Mouse (Mus musculus) liver, embryonic 16.5 days (tissue): ENCODE measurements at regions not wholly inside any gene's neighbourhood (a gene's known extent, or its start where the extent isn't known, plus 50 kb on each side); places are given as distances from the start of the nearest gene placed in this dataset.

Experiments
- ATAC-seq: fragments of 200-750 bp; cut with Nextera tagmentation; 2 replicates; pipeline ENCODE4 v1.8.0; 2017; ENCODE audit warnings: low read depth, mild to moderate bottlenecking, moderate number of reproducible peaks, moderate library complexity
- H3K27ac ChIP-seq: fragments of 300-500 bp; sonication (generic); 2 replicates; pipeline ENCODE4 v1.5.1; 2014; ENCODE audit warnings: mild to moderate bottlenecking, low read length
- H3K27me3 ChIP-seq: fragments of 300-500 bp; sonication (generic); 2 replicates; pipeline ENCODE4 v1.6.1; 2014; ENCODE audit warnings: low read depth, low read length, mixed read lengths; ENCODE audit not compliant: control insufficient read depth, insufficient read depth
- H3K36me3 ChIP-seq: fragments of 300-500 bp; sonication (generic); 2 replicates; pipeline ENCODE4 v1.6.1; 2014; ENCODE audit warnings: mild to moderate bottlenecking; ENCODE audit not compliant: control insufficient read depth, insufficient read depth
- H3K4me1 ChIP-seq: fragments of 300-500 bp; sonication (generic); 2 replicates; pipeline ENCODE4 v1.6.1; 2014; ENCODE audit warnings: low read depth, low read length, mixed read lengths; ENCODE audit not compliant: control insufficient read depth
- H3K4me2 ChIP-seq: fragments of 300-500 bp; sonication (generic); 2 replicates; pipeline ENCODE4 v1.6.1; 2014; ENCODE audit warnings: low read depth, low read length, mixed read lengths
- H3K4me3 ChIP-seq: fragments of 300-500 bp; sonication (generic); 2 replicates; pipeline ENCODE4 v1.5.1; 2014; ENCODE audit warnings: low read depth, mild to moderate bottlenecking, low read length
- H3K9ac ChIP-seq: fragments of 300-500 bp; sonication (generic); 2 replicates; pipeline ENCODE4 v1.6.1; 2014; ENCODE audit warnings: low read depth, low read length
- H3K9me3 ChIP-seq: fragments of 300-500 bp; sonication (generic); replicated peaks from 2 replicates; pipeline ENCODE4 v1.6.1; 2016; ENCODE audit warnings: low read length; ENCODE audit not compliant: control insufficient read depth
- WGBS: fragments of 180-500 bp; shearing (Covaris S2); extraction: QIAGEN DNeasy Blood & Tissue Kit; methylation state at CpG from one replicate; pipeline ENCODE4 v1.1.7; 2014; ENCODE audit not compliant: insufficient replicate concordance; 5-methylcytosine and 5-hydroxymethylcytosine counted together

DNA sequence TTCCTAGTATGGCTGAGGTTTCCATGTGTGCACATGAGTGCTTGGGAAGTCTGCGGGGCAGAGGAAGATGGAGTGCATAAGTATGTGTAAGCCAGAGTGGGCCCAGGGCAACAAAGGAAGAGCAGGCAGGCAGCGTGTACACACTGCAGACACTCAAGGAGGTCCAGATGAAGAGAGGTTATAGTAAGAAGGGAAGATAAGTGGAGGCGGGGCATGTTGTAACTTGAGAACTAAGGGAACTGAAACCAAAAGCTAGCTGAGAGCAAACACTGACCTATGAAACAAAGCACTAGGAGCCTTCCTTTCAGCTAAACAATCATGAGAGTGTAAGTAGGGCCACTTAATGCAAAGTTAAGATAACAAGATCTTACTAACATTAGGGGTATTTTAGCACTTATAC is 249.3 kb upstream of the Thrb start:
- H3K27ac ChIP-seq, result no peak overlapping the region
- ATAC-seq, result no peak
- 29% methylated on average over 3 of the region's 3 CpGs for WGBS
- H3K9me3 ChIP-seq, result no peaks in the 10 kb centered on the region
- H3K9ac ChIP-seq, result no peak overlapping the region
- H3K27me3 ChIP-seq, result no peaks in the 10 kb centered on the region
- H3K4me1 ChIP-seq, result no peaks in the 10 kb centered on the region
- H3K4me3 ChIP-seq, result no peak overlapping the region
- H3K36me3 ChIP-seq, result no peaks in the 10 kb centered on the region
- no peak overlapping the region for H3K4me2 ChIP-seq

- no peak overlapping the region for H3K4me2 ChIP-seq
- ATAC-seq, result no peak
- H3K9me3 ChIP-seq, result no peaks in the 10 kb centered on the region
- no peak overlapping the region for H3K4me3 ChIP-seq
- H3K4me1 ChIP-seq, result no peaks in the 10 kb centered on the region
- WGBS, result 59% methylated on average over 1 of the region's 1 CpGs
- H3K27ac ChIP-seq, result no peak overlapping the region
- H3K27me3 ChIP-seq, result no peaks in the 10 kb centered on the region
- H3K9ac ChIP-seq, result no peak overlapping the region
- no peaks in the 10 kb centered on the region for H3K36me3 ChIP-seq
Observed at GRCm38 (mm10) chr14:17411299-17411698, 248.8 kb upstream of the Thrb start.

GRCm38 (mm10) chr14:17414246-17414888 is 245.7 kb upstream of the Thrb start:
- Histone ChIP-seq H3K36me3 (no peaks in the 10 kb centered on the region), H3K27ac (no peak overlapping the region), H3K4me3 (no peak overlapping the region), H3K9me3 (no peaks in the 10 kb centered on the region), H3K4me2 (no peak overlapping the region), H3K4me1 (no peaks in the 10 kb centered on the region), H3K9ac (no peak overlapping the region), H3K27me3 (no peaks in the 10 kb centered on the region)
- ATAC-seq, result peak; percentile 45; the same call in 1 of the 2 replicates
- 42% methylated on average over 6 of the region's 6 CpGs for WGBS

DNA sequence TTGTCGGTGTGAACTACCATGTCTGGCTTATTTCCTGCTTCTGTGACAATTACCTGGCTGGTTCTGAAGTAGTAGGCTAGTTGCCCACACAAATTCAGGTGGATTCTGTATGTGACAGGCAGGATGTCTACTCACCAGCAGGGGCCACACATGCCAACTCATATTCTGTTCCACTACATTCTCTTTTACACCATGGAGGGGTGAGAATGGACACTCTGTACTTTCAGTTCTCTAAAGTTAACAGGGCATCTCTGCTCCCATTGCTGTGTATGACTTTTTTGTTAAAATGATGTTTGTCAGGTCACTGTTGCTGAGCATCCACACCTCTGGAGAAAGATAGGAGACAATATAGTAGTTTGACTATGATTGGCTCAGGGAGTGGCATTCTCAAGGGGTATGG is 232.3 kb upstream of the Thrb start:
- no peaks in the 10 kb centered on the region for H3K27me3 ChIP-seq
- H3K4me2 ChIP-seq, result no peak overlapping the region
- no peaks in the 10 kb centered on the region for H3K4me1 ChIP-seq
- no peak overlapping the region for H3K9ac ChIP-seq
- WGBS, result 48% methylated on average over 1 of the region's 1 CpGs
- ATAC-seq, result no peak
- no peak overlapping the region for H3K4me3 ChIP-seq
- H3K36me3 ChIP-seq, result no peaks in the 10 kb centered on the region
- H3K9me3 ChIP-seq, result no peaks in the 10 kb centered on the region
- H3K27ac ChIP-seq, result no peak overlapping the region

- Histone ChIP-seq H3K4me1 (no peaks in the 10 kb centered on the region), H3K9ac (no peak overlapping the region), H3K27ac (no peak overlapping the region), H3K27me3 (no peaks in the 10 kb centered on the region), H3K4me2 (no peak overlapping the region), H3K9me3 (no peaks in the 10 kb centered on the region), H3K4me3 (no peak overlapping the region), H3K36me3 (no peaks in the 10 kb centered on the region)
- WGBS, result 62% methylated on average over 3 of the region's 3 CpGs
- ATAC-seq, result no peak
Observed at GRCm38 (mm10) chr14:17429157-17429556, 230.9 kb upstream of the Thrb start.

DNA sequence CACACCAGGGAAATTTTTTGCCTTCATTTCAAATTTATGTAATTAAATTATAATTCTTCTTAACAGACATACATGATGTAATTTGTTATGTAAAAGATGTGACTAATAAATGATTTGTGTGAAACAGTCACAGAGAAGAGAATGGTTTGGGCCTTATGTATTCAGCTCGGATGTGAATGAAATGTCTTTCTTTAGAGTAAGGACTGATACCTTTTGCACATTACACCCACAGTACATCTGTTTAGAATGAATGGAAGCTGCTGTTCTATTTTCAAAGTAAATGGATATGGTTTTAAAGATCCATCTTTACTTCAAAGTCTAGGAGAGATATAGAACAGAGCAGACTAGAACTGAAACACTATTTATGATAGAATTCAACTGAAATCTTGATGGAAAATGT is 226.7 kb upstream of the Thrb start:
- Histone ChIP-seq H3K9me3 (no peaks in the 10 kb centered on the region), H3K27ac (no peak overlapping the region), H3K9ac (no peak overlapping the region), H3K4me3 (no peak overlapping the region), H3K4me1 (no peaks in the 10 kb centered on the region), H3K36me3 (no peaks in the 10 kb centered on the region), H3K27me3 (no peaks in the 10 kb centered on the region), H3K4me2 (no peak overlapping the region)
- WGBS, result 56% methylated on average over 1 of the region's 1 CpGs
- no peak for ATAC-seq

DNA sequence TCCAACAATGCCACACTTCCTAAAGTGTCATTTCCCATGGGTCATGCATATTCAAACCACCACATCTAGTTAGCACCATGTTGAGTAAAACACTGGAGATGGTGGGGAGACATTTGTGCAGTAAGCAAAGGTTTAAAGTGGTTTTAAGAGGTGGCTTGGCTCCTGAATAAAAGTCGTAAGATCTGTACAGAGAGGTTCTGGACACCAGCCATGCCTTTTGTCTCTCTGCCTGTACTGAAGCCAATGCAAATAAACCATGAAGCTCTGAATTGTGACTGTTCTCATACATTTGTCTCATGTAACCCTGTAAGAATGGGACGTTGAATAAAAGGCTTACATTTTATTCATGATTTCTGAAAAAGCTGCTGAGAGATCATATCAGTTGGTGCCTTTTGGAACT is 202.1 kb upstream of the Thrb start:
- Histone ChIP-seq H3K9ac (no peak overlapping the region), H3K4me2 (no peak overlapping the region), H3K4me3 (no peak overlapping the region), H3K36me3 (no peaks in the 10 kb centered on the region), H3K27ac (no peak overlapping the region), H3K9me3 (no peaks in the 10 kb centered on the region), H3K4me1 (no peaks in the 10 kb centered on the region), H3K27me3 (no peaks in the 10 kb centered on the region)
- no peak for ATAC-seq
- 62% methylated on average over 2 of the region's 2 CpGs for WGBS

- Histone ChIP-seq H3K4me1 (no peaks in the 10 kb centered on the region), H3K36me3 (no peaks in the 10 kb centered on the region), H3K9me3 (no peaks in the 10 kb centered on the region), H3K27ac (no peak overlapping the region), H3K4me3 (no peak overlapping the region), H3K27me3 (no peaks in the 10 kb centered on the region), H3K9ac (no peak overlapping the region), H3K4me2 (no peak overlapping the region)
- no peak for ATAC-seq
- WGBS, result 71% methylated on average over 1 of the region's 1 CpGs
Observed at GRCm38 (mm10) chr14:17478963-17479362, 181.1 kb upstream of the Thrb start.

DNA sequence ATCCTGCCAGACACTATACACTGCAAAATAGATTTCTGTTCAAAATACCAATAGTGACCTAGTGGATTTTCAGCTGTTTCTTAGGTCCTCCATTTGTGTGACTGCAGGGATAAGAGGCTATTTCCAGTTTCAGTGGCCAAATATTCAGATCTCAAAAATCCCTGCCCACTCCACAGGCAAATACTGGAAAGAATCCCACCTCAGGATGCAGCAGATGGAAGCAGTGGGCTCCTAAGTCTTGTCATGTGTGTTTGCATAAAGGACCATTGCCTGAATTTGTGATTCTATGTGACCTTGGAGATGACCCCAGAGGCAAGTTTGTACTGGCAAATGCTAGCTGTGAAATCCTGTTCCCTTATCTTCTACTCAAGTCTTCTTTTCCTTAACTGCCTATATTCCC is 175.2 kb upstream of the Thrb start:
- H3K36me3 ChIP-seq, result no peaks in the 10 kb centered on the region
- no peak overlapping the region for H3K27ac ChIP-seq
- H3K9me3 ChIP-seq, result no peaks in the 10 kb centered on the region
- ATAC-seq, result no peak
- no peak overlapping the region for H3K4me2 ChIP-seq
- H3K27me3 ChIP-seq, result no peaks in the 10 kb centered on the region
- H3K9ac ChIP-seq, result no peak overlapping the region
- no peak overlapping the region for H3K4me3 ChIP-seq
- no peaks in the 10 kb centered on the region for H3K4me1 ChIP-seq
